Mouse (Mus musculus) left cerebral cortex, adult 11 months (tissue): ENCODE measurements at regions not wholly inside any gene's neighbourhood (a gene's known extent, or its start where the extent isn't known, plus 50 kb on each side); places are given as distances from the start of the nearest gene placed in this dataset.
A peak's percentile ranks its signal among the peaks of the same experiment; 100 is the strongest.

ENCODE experiments used
- DNase-seq: peaks from one replicate; pipeline ENCODE4 v3.0.0; 2022; ENCODE audit warnings: low spot score

DNA sequence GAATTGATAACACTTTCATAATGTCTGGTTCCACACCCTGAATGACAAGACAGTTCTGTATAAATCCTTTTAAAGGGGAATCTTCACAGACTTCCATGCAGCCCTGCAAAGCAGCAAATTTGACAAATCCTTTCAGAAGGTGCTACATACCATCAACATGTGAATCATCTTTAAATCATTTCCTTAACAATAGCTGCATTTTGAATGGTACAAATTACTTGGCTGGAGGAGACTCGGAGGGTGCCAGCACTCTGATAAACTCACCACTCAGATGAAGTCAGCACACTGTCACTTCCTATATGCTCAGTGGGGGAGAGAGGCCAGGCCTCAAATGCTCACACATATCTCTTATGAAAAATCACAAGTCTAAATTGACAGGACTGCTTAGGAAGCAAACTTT, 386.1 kb downstream of the Efnb2 start:
- no peak for DNase-seq

DNA sequence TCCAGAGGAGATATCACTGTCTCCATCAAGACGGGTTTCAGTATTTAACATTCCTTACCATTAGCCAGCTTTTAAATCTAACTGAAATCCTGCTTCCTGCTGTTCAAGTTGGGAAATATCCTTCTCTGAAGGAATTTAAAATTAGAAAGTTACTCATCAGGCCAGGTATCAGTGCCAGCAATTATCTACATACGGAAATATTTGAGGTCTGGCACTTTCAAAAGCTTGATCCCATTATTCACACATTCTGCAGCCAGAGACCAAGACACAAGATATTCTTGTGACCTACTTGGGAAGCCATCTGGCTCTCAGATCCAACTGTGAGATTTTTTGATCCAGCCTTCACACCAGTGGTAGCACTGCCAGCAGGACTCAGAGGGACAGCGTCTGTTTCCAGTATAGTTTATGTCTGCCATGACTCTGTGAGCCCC, 386.8 kb downstream of the Efnb2 start:
- peak; percentile 5 for DNase-seq

DNA sequence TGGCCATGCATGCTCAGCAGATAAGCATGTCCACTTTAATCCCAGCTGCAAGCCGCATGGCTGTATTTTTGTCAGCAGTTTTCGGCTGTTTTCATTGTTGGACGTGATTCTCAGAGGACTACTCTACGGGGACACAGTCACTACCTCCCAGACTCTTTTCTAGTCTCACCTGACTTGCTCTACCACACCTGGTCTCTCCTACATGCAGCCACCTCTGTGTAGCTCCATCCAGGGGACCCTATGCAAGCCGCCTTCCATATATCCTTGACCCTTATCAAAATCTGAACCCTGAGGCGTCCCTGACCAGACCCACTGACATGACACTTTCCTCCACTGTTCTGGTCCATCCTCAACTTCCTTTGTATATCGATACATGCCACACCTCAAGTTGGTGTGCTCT, 402.2 kb downstream of the Efnb2 start:
- no peak for DNase-seq

DNA sequence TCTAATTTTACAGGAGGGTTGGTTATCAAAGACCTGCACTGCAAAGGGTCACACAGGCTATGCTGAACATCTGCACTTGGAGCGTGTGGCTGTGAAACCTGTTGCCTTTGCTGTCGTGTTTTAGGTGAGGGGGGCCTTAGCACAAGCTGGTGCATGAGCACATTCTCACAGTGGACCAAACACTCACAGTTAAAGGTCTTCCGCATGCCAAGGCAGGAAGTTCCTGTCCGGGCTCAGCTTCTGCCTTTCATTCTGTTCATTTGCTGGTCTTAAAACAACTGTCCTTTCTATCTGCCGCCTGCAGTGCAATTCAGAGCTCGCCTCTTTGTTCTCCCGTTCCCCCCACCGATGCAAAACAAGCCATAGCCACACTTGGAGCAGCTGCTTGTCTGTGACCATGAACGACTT, 402.8 kb downstream of the Efnb2 start:
- no peak for DNase-seq

DNA sequence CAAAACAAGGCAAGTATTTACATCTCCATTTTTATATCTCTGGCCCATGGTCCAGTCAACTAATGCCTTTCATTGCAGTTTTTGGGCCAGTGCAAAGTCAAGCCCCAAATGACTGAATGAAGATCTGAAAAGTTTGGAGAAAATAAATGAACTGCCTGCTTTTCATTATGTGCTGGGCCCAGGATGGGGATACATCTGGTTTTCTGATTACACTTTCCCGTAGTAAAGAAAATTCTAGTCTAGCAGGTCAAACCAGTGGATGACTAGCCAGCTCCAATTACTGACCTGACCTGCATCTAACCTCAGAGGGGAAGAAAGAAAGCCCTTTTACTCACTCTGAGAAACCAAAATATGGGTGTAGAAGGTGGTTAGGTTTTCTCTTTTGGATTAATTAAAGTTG, 404.7 kb downstream of the Efnb2 start:
- DNase-seq: no peak

DNA sequence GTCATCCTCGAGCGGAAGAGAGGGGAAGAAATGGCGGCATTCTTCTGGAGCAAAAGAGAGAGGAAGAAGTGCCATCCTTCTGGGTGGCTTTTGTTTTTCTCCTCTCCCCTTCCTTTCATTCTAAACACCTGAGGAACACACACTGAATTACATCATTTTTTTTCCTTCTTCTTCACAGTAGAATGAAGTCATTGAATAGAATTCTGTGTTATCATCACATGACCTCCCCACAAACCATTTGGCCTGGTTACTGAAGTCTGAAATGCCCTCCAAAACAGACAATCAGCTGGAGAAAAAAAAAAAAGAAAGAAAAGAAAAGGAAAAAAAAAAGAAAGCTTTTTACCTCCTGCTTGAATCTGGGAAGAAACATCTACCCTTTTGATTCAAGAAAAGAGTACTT, 406.6 kb downstream of the Efnb2 start:
- no peak for DNase-seq

DNA sequence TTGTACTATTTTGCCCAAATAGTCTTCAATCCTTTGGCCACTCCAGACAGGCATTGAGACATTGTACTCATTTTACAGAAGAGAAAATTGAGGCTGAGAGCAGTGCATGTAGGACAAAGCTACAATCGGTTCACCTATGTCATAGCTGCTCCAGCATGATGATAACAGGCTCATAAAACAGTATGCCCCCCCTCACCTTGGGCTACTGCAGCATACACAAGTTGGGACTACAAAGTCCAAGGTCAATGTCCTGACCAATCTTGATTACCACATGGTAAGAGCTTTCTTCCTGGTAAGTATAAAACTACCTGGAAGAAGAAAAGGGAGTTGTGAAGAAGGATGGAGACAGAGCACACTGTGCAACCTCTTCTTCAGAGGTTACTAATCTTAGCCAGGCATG, 416.4 kb downstream of the Efnb2 start:
- DNase-seq: no peak

DNA sequence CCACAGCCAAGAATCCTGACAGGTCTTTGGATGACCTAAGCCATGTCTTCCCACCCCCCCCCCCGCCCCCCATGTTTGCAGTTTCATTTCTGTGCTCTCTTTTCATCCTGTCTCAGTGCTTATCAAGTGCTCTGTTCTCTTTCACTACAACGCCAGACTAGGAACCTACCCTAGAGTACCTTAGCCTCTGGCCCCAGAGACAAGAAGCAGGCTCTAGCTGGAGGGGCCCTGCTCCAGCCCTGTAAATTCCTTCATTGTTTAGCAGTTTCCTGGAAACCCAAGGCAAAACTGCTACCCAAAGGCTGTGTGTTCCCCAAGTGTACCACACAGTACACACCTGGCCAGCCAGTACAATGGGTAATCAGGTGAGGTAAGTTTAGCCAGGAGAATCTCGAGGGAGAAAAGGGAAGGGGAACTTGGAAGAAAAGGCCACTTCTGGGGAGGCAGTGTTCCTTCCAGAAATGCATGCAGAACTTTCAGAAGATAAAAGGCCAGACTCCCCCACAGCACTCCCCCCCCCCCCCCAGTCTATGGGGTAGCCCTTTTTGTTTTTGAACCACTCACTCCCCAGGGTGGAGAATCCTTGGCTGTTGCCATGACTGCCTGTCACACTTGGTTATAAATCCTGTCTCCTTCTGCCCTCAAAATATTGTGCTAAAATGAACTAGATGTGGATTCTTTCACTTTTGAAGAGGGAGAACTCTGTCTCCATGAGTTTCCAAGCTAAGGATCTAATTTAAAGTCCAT, 419.1 kb downstream of the Efnb2 start:
- no peak for DNase-seq

DNA sequence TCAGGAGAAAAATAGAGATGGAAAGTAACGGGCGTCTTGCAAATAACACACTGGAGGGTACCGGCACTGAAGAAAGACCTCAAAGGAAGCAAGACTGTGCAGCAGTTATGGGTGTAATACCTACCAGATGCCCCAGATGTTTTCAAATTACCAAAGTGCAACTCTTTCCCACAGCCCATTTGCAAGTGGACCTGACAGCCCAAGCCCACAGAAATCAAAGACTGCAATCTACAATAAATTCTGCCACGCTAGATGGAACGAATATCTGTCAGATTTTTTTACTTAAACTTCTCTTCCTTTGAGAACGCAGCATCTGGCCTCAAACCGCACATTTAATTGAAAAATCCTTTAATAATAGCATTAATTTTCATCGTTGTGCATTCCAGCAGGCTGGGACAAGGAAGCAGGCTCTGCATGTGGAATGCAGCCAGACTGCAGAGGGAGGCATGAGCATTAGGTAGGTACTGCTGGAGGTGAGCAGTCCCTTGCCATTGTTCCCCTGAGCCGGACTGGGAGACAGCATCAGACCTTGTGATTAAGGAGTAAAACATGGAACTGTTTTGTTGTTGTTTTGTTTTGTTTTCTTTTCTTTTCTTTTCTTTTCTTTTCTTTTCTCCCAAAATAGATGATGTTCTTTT, 419.9 kb downstream of the Efnb2 start:
- DNase-seq: no peak

DNA sequence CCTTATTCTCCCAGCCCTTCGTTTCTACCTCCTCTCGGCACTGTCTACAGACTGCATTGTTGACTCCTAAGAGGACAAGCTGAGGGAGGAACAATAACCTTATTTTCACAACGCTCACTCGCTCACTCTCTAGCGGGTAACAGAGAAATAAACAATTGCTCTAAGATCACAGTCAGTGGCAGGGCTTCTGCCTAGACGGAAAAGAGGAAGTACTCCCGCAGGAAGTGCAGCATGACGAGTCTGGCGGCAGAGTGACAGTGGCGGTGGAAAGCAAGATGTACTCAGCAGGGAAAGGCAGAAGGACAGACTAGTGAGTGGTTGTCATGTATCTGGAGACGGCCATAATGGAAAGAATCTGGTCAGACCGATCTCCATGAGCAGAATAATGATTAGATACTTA, 421.6 kb downstream of the Efnb2 start:
- no peak for DNase-seq

DNA sequence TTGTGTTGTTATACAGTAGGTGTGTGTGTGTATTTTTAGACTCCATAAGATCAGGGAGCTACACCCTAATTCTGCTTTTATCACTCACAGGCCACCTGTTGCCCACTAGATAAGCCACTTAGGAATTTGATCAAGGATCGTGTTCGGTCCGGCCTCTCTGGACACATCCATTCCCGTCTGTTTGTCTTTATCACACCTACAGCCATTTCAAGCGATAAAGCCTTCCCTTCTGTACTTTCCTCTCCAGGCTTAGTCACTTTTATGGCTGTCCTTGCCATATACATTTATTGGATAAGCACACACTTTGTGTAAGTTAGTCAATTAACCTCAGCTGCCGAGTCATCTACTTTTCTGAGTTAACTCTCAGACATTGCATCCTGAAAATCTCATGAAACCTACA, 423.0 kb downstream of the Efnb2 start:
- DNase-seq: no peak

DNA sequence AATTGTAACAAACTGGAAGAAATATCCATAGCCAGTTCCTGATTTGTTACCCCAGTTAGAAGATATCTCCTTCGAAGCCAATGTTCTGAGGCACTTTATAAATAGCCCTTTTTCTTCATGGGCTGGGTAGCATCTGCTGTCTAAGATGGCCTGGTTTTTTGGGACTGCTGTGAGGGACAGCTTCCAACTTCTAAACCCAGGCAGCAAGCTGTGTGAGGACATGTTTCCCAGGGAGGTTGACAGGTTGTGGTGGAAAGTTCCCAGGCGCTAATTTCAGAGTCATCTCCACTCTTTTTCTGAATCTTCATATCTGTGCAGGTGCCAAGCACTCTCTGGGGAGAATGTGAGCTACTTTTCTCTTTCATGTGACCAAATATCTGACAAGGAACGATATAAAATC, 427.4 kb downstream of the Efnb2 start:
- peak; percentile 46 for DNase-seq

DNA sequence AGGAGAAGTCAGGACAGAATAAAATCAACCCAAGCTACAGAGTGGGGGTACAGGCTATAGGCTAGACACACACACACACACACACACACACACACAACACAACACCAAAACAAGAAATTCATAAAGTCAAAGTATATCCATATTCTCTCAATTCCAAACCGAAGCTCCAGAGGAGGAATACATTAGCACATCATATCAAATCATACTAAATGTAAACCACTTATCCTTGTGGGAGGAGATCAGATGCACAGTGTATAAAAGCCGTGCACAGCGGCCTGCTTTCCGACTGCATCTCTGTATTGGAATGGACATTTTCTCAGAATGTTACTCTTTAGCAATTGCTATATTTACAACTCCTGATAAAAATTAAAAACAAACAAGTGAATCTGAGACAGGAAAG, 427.9 kb downstream of the Efnb2 start:
- DNase-seq: no peak

DNA sequence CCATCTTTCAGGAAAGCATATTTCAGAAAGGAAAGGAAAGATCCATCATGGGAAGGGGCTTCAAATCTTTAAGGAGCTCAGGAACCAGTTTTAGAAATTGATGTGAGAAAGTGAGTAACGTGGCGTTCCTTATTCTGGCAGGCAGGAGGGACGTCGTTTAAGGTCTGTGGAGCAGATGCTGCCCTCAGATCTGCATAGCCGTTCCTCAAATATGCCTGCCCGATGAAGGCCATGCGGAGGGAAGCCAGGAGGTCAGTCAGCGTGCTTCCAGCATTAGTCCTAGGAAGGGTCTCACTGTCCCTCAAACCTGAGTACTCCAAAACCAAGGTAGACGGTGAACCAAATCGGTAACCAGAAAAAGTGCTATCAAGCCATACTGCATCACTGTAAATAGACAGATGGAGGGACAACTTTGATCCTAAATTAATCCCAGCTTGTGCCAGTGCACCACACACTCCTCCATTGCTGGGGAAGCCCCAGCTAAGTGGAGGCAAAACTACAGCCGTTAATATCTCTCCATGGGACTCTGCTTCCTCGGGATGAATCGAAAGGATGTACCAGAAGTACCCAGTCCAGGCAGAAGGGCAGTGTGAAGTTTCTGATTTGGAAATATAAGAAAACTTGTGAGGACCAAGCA, 428.9 kb downstream of the Efnb2 start:
- DNase-seq: no peak

DNA sequence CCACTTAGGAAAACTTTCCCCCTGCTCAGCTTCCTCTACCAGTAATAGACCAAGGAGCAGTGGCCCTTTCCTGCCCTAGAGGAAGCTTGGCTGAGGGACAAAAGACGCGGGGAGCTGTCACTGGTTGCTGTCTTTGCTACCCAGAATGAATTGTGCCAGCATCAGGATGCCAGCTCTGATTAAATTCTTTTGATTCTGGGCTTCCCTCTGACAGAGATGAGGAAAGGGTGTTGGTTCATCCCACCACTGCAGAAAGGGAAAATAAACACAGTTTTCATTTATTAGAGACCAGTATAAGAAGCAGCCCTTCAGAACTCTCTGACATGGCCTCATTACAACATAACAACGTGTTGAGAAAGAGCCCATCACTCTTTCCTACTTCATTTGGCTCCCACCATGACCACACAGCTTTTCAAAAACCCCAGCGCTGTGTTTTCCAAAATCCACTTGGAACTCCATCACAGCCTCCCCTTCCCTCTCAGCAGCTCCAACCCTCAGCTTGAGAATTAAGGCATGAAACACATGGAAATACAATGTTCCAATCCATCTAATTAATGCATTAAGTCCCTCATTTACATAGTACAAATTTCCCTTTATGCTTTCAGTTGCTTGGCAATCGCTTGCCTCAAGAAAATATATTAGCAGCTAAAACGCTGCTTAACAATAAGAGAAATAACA, 429.6 kb downstream of the Efnb2 start:
- no peak for DNase-seq

DNA sequence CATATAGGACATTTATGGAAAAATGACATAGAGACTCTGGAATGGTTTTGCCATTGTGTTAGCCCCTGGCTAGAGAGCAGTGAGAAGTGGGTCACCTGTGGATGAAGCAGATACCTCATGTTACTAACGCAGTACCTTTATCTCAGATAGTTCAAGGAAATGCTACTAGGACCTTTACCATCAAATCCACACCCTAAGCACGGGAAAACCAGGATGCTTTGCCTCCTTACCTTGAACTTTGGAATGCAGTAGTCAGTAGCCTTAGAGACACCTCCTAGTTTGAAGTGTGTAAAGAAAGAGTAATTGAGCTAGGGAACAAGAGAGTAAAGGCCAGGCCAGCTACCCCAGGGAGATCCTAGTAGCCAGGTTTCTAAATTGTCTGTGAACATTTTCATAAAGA, 435.0 kb downstream of the Efnb2 start:
- DNase-seq: no peak

DNA sequence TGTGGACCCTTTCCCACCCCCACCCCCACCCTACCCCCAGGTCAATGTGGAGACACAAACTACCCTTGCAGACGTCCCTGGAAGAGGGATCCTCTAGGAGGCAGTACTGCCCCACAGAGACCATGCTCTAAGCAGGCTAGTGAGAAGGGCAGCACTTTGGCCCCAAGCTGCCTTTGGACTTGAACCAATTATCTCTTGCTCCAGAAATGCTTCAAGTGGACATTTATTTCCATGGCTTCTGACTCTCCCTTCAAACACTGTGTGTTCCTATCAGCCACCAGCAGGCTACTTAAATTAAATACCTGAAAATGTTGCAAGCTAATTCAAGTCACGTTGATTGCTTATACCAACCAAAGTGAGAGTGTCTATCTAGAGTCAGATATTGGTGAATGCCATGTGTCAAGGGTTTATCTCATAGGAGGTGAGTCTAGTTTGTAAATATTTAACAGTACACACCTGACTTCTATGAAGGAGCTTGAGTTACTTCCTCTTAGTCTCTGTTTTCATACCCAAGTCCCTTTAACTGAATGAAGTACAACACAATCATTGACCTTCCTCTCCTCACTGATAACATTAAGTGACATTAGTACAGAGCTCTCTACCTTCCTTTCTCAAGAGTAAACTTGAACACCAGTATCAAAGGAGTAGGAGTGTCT, 435.7 kb downstream of the Efnb2 start:
- no peak for DNase-seq

DNA sequence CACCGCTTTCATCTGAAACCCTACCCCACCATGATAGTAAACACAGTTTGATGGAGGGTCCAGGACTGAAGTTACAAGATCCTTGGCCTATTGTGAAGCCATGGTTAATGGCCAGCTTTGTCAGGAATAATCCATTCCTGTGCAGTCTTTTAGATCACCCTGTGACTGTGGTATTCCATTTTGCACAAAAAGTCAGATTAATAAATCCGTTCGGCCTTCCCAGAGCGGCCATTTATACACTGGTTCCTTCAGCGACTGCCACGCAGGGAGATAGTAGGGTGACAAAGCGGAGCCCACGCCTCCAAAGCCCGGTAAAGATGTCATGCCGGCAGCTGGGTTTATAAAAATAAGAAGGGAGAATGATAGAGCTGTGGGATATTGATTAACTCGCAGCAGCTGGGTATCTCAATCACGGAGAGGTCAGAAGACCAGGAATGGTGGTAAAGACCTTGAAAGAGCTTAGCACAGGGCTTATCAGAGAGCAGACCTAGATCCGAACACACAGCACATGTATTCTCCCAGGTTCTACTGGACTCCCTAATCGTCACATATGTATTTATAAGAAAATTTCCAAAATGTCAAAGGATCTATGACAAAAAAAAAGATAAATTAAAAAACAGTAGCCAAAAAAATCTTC, 440.5 kb downstream of the Efnb2 start:
- DNase-seq: no peak

DNA sequence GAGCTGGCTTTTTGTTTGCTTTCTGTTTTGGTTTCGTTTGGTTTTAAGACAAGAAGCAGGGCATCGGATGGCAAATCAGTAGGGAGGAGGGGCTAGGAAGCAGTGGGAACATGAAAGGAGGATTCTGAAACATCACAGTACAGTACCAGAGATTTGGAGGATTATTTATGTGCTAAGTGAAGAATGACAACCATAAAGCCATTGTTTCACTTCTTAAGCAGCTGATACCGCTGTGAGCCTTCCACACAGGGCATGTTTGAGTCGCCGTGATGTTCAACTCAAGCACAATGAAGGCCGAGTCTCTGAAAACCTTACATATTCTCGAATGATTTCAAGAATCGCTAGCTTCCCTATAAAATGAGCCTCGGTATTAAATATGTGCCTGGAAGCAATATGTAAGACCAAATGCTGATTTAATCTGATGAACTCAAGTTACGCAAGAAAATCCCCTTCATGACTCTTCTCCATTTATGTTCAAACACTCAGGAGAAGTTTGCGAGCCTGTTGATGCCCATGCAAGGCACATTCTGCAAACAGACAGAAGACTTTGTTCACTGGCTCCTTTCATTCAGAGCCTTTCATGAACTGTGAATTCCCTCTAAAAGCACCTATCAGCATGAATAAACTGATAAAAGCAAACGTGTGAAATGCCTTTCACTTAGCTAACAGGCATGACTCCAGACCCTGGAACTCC, 441.2 kb downstream of the Efnb2 start:
- DNase-seq: no peak

DNA sequence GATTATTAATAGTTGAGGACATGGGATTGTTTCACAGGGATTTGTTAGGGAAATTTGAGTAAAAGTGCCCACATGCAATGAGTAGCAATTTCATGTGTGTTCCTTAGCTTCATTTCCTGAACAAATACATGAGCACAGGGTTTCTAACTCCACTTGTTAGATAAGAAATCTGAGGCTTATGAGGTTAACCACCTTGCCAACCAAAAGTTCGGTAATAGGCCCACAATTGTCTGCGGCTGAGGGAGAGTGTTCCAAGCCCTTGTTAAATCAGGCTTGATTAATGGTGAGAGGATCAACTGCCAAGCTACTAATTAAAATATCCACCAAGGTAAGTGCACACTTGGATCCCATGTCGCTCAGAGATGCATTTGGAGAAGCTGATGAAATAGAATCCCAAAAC, 468.0 kb downstream of the Efnb2 start:
- no peak for DNase-seq

DNA sequence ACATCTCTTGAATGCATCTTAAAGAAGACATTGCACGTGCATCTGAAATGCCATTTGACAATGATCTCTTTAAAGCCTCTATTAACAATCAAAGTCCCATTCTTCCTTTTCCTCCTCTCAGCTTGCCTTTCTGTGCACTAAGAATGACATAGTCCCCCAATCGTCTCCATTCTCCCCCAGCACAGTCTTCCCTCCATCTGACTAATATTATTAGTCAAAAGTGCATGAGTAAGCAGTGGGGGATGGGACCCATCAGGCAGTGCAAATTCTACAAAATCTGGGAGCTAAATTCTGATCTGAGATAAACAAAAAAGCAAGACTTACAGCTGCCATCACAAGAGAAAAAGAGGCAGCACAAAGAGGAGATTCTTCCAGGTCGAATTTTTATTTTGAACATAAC, 475.0 kb downstream of the Efnb2 start:
- DNase-seq: no peak
